Mouse (Mus musculus) embryonic facial prominence, embryonic 11.5 days (tissue): ENCODE data around the gene Apela. TPM values are rescaled to one million over a fixed set of nuclear protein-coding genes. Genes with fewer than 3 reads are reported as not detected.
A peak's percentile ranks its signal among the peaks of the same experiment; 100 is the strongest.

Source experiments
- ATAC-seq: fragments of 200-750 bp; cut with Nextera tagmentation; replicated peaks from 2 replicates; pipeline ENCODE4 v1.8.0; 2017; ENCODE audit warnings: low read depth; ENCODE audit not compliant: insufficient number of reproducible peaks, low FRiP score, low TSS enrichment
- DNase-seq: peaks from one replicate; pipeline ENCODE4 v3.0.0-alpha.2; 2015; ENCODE audit warnings: low spot score
- H3K27ac ChIP-seq: fragments of 300-500 bp; sonication (generic); replicated peaks from 2 replicates; pipeline ENCODE4 v1.5.1; 2014; ENCODE audit warnings: mild to moderate bottlenecking, low read depth, low read length, control low read depth
- H3K27me3 ChIP-seq: fragments of 300-500 bp; sonication (generic); 2 replicates; pipeline ENCODE4 v1.6.1; 2014; ENCODE audit warnings: mild to moderate bottlenecking, low read length, moderate library complexity, mixed read lengths; ENCODE audit not compliant: control insufficient read depth, insufficient read depth
- H3K36me3 ChIP-seq: fragments of 300-500 bp; sonication (generic); replicated peaks from 2 replicates; pipeline ENCODE4 v1.6.1; 2014; ENCODE audit warnings: low read depth, mild to moderate bottlenecking, low read length, moderate library complexity, mixed read lengths; ENCODE audit not compliant: control insufficient read depth, insufficient read depth
- H3K4me1 ChIP-seq: fragments of 300-500 bp; sonication (generic); 2 replicates; pipeline ENCODE4 v1.6.1; 2014; ENCODE audit warnings: low read length, mixed read lengths; ENCODE audit not compliant: control insufficient read depth, insufficient read depth
- H3K4me2 ChIP-seq: fragments of 300-500 bp; sonication (generic); 2 replicates; pipeline ENCODE4 v1.6.1; 2014; ENCODE audit warnings: low read depth, mild to moderate bottlenecking, control low read depth, low read length, moderate library complexity
- H3K4me3 ChIP-seq: fragments of 300-500 bp; sonication (generic); 2 replicates; pipeline ENCODE4 v1.5.1; 2014; ENCODE audit warnings: low read depth, low read length, control low read depth
- H3K9ac ChIP-seq: fragments of 300-500 bp; sonication (generic); replicated peaks from 2 replicates; pipeline ENCODE4 v1.6.1; 2014; ENCODE audit warnings: mild to moderate bottlenecking, control low read depth, low read length
- H3K9me3 ChIP-seq: fragments of 300-500 bp; sonication (generic); replicated peaks from 2 replicates; pipeline ENCODE4 v1.6.1; 2016; ENCODE audit warnings: mild to moderate bottlenecking, low read length, inconsistent platforms, mixed read lengths; ENCODE audit not compliant: control insufficient read depth
- WGBS: fragments of 180-500 bp; shearing (Covaris S2); extraction: QIAGEN DNeasy Blood & Tissue Kit; methylation state at CpG from one replicate; pipeline ENCODE4 v1.1.7; 2014; 5-methylcytosine and 5-hydroxymethylcytosine counted together
- polyA plus RNA-seq: library from polyadenylated mRNA; unstranded; fragments of >200 nt; fragmentation: Nextera tagmentation; extraction: Ambion mirVana; gene quantifications from 2 replicates; pipeline ENCODE4 v1.2.1, GENCODE M21; 2014

Apela gene
- 2.9 and 4.2 TPM in 2 replicates for polyA plus RNA-seq

GRCm38 (mm10) chr8:65037117-65037533 lies at the start of gene Apela:
Gene Apela (minus strand): TSS chr8:65037336.
- Histone ChIP-seq H3K9me3 (no peaks in the 10 kb centered on the region), H3K36me3 (no peaks in the 10 kb centered on the region), H3K27me3 (no peaks in the 10 kb centered on the region), H3K4me3 (0 out of 2 replicates have a peak within 1 kb of the TSS, but pooled peaks have one; percentile 14), H3K4me1 (no peaks in the 10 kb centered on the region; the same call in 1 of the 2 replicates), H3K27ac (no peak within 1 kb of the TSS), H3K4me2 (peak within 1 kb of the TSS; percentile 37), H3K9ac (no peak within 1 kb of the TSS)
- under 1% methylated on average over 8 of the region's 8 CpGs for WGBS
- DNase-seq (peak; percentile 77), ATAC-seq (peak; percentile 74)

GRCm38 (mm10) chr8:65085680-65086079 lies 48.5 kb upstream of the Apela start:
- ATAC-seq (no peak), DNase-seq (no peak)
- no peaks in the 10 kb centered on the region for H3K4me1 ChIP-seq
- H3K36me3 ChIP-seq, result no peaks in the 10 kb centered on the region
- WGBS, result 74% methylated on average over 2 of the region's 2 CpGs
- no peak overlapping the region for H3K4me2 ChIP-seq
- no peaks in the 10 kb centered on the region for H3K27me3 ChIP-seq
- H3K9me3 ChIP-seq, result no peaks in the 10 kb centered on the region
- no peak overlapping the region for H3K27ac ChIP-seq
- no peak overlapping the region for H3K9ac ChIP-seq
- no peak overlapping the region for H3K4me3 ChIP-seq

GRCm38 (mm10) chr8:65080731-65081130 lies 43.6 kb upstream of the Apela start:
- DNase-seq, result no peak
- WGBS, result 86% methylated on average over 9 of the region's 9 CpGs

GRCm38 (mm10) chr8:65074733-65075132 lies 37.6 kb upstream of the Apela start, which contains the start of gene Gm10663:
Gene Gm10663 (plus strand): TSS chr8:65075033.
- DNase-seq (no peak), ATAC-seq (no peak)
- no peaks in the 10 kb centered on the region for H3K9me3 ChIP-seq
- H3K27me3 ChIP-seq, result no peaks in the 10 kb centered on the region
- no peak within 1 kb of the TSS for H3K9ac ChIP-seq
- H3K4me1 ChIP-seq, result no peaks in the 10 kb centered on the region
- H3K4me3 ChIP-seq, result no peak within 1 kb of the TSS
- H3K4me2 ChIP-seq, result no peak within 1 kb of the TSS
- no peaks in the 10 kb centered on the region for H3K36me3 ChIP-seq
- WGBS, result 94% methylated on average over 2 of the region's 2 CpGs
- H3K27ac ChIP-seq, result no peak within 1 kb of the TSS

More at GRCm38 (mm10) chr8:65080731-65081130, 43.6 kb upstream of the Apela start:
- Histone ChIP-seq H3K4me3 (no peak overlapping the region), H3K9me3 (no peaks in the 10 kb centered on the region), H3K27me3 (no peaks in the 10 kb centered on the region), H3K27ac (no peak overlapping the region), H3K36me3 (no peaks in the 10 kb centered on the region), H3K9ac (no peak overlapping the region), H3K4me2 (no peak overlapping the region), H3K4me1 (no peaks in the 10 kb centered on the region)
- ATAC-seq, result no peak

- Histone ChIP-seq H3K9ac (no peak overlapping the region), H3K27me3 (no peaks in the 10 kb centered on the region), H3K9me3 (no peaks in the 10 kb centered on the region), H3K4me1 (no peaks in the 10 kb centered on the region), H3K4me2 (no peak overlapping the region), H3K4me3 (no peak overlapping the region), H3K36me3 (no peaks in the 10 kb centered on the region), H3K27ac (no peak overlapping the region)
- 80% methylated on average over 4 of the region's 4 CpGs for WGBS
- ATAC-seq (no peak), DNase-seq (no peak)
Measured at GRCm38 (mm10) chr8:65070996-65071395, 33.9 kb upstream of the Apela start.

- Histone ChIP-seq H3K4me1 (no peaks in the 10 kb centered on the region), H3K36me3 (no peaks in the 10 kb centered on the region), H3K4me2 (no peak overlapping the region), H3K27ac (no peak overlapping the region), H3K27me3 (no peaks in the 10 kb centered on the region), H3K9ac (no peak overlapping the region), H3K4me3 (no peak overlapping the region), H3K9me3 (no peaks in the 10 kb centered on the region)
- DNase-seq (no peak), ATAC-seq (no peak)
- 87% methylated on average over 4 of the region's 4 CpGs for WGBS
Measured at GRCm38 (mm10) chr8:65068473-65068819, 31.3 kb upstream of the Apela start.

- Histone ChIP-seq H3K4me2 (no peak overlapping the region), H3K27me3 (no peaks in the 10 kb centered on the region), H3K27ac (no peak overlapping the region), H3K9me3 (no peaks in the 10 kb centered on the region), H3K4me1 (no peaks in the 10 kb centered on the region), H3K9ac (no peak overlapping the region), H3K4me3 (no peak overlapping the region), H3K36me3 (no peaks in the 10 kb centered on the region)
- 43% methylated on average over 10 of the region's 10 CpGs for WGBS
- DNase-seq (no peak), ATAC-seq (no peak)
Measured at GRCm38 (mm10) chr8:65067694-65068472, 30.7 kb upstream of the Apela start.

- WGBS, result 92% methylated on average over 4 of the region's 4 CpGs
- DNase-seq (no peak), ATAC-seq (no peak)
- no peaks in the 10 kb centered on the region for H3K9me3 ChIP-seq
- H3K36me3 ChIP-seq, result no peaks in the 10 kb centered on the region
- no peak overlapping the region for H3K9ac ChIP-seq
- no peak overlapping the region for H3K27ac ChIP-seq
- no peaks in the 10 kb centered on the region for H3K27me3 ChIP-seq
- H3K4me3 ChIP-seq, result no peak overlapping the region
- H3K4me2 ChIP-seq, result no peak overlapping the region
- H3K4me1 ChIP-seq, result no peaks in the 10 kb centered on the region
Measured at GRCm38 (mm10) chr8:65067031-65067430, 29.9 kb upstream of the Apela start.
